27 mouse cellular contexts compared by ENCODE assay signal in the genomic region with DNA sequence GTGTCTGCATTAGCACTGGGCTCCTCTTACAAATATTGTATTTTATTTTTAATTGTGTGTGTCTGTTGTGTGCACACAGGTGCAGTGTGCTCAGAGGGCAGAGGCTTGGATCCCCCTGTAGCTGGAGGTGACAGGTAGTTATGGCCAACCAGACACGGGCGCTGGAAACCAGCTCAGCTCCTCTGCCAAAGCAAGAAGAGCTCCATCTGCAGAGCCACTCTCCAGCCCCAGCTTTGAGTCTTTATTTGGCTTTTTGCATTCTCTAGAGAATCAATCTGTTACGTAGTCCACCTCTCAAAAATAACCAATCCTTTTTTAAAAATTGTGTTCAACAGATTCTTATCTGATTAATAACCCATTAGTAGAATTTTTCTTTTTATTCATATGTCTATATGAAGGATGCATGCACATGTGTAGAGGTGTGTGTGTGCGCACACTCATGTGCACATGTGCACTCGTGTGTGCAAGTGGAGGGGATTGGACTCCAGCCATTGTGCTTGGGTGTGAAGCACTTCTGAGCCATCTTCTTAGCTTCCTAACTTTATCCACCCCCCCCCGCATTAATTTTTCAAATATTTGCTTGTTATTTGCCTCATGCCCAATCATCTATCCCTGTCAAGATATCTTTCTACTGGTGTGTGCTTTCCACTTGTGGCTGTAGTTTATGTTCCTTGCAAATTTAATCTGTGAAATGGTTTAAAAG. TPM values are rescaled to one million over a fixed set of nuclear protein-coding genes. Genes with fewer than 3 reads are reported as not detected.
DNase-seq lines count a peak whose midpoint lies in the region; ATAC-seq and TF ChIP-seq lines count a peak whose summit lies in the region.
"Had no signal": no experiment of that assay in that cellular context is flagged by ENCODE, and none has a peak within 500 bp of the region (broad histone marks: within the 10 kb centered on the region; RNA-seq: fewer than 3 reads in every experiment).

No protein-coding gene starts in this region.

- no peak for ATAC-seq in liver, postnatal 0 days
- ATAC-seq in liver, embryonic 11.5 days (replicated peaks; ENCODE audit: low FRiP score): no peak
- ATAC-seq in kidney, embryonic 14.5 days (ENCODE audit: low FRiP score, low TSS enrichment): no peak
- ATAC-seq: forebrain, embryonic 15.5 days; hindbrain, postnatal 0 days had no signal

- WGBS in liver, postnatal 0 days (ENCODE audit: insufficient replicate concordance): 78% methylated on average over 6 of the region's 6 CpGs
- WGBS in liver, embryonic 11.5 days: 86% methylated on average over 6 of the region's 6 CpGs
- 87% methylated on average over 6 of the region's 6 CpGs for WGBS in kidney, embryonic 14.5 days

- H3K9ac ChIP-seq in liver, postnatal 0 days (replicated peaks): peak overlapping the region; percentile 58
- no peak overlapping the region for H3K9ac ChIP-seq in liver, embryonic 11.5 days (ENCODE audit: low read depth, low read length)
- no peak overlapping the region for H3K9ac ChIP-seq in kidney, embryonic 14.5 days (ENCODE audit: low read depth, low read length)
- H3K9ac ChIP-seq: embryonic facial prominence, embryonic 12.5 days; forebrain, embryonic 15.5 days; hindbrain, embryonic 13.5 days had no signal

- peak overlapping the region; percentile 95 for H3K27ac ChIP-seq in liver, postnatal 0 days (ENCODE audit: low read depth)
- no peak overlapping the region for H3K27ac ChIP-seq in liver, embryonic 11.5 days (ENCODE audit: low read depth, low read length)
- no peak overlapping the region for H3K27ac ChIP-seq in kidney, embryonic 14.5 days (ENCODE audit: low read depth, low read length)
- H3K27ac ChIP-seq: embryonic facial prominence, embryonic 12.5 days; forebrain, embryonic 15.5 days; hindbrain, embryonic 13.5 days; hindbrain, postnatal 0 days had no signal

- no peak for TF ChIP-seq EP300 in liver, postnatal 0 days (IDR thresholded peaks at IDR 0.05; ENCODE audit: low read depth)

- peaks cover 1% of the 10 kb centered on the region for H3K4me1 ChIP-seq in liver, postnatal 0 days (ENCODE audit: insufficient read depth)
- H3K4me1 ChIP-seq in liver, embryonic 11.5 days (replicated peaks; ENCODE audit: control insufficient read depth, insufficient read depth, low read length): peaks cover 7% of the 10 kb centered on the region; the same call in 1 of the 2 replicates
- no peaks in the 10 kb centered on the region for H3K4me1 ChIP-seq in kidney, embryonic 14.5 days (ENCODE audit: control insufficient read depth, insufficient read depth, low read length)
- H3K4me1 ChIP-seq: embryonic facial prominence, embryonic 12.5 days; forebrain, embryonic 15.5 days; hindbrain, embryonic 13.5 days had no signal

- H3K4me3 ChIP-seq in liver, postnatal 0 days (ENCODE audit: low read depth, low read length): peak overlapping the region; percentile 33
- H3K4me3 ChIP-seq in liver, embryonic 11.5 days (ENCODE audit: low read depth, low read length): no peak overlapping the region
- no peak overlapping the region for H3K4me3 ChIP-seq in kidney, embryonic 14.5 days (ENCODE audit: low read length)
- H3K4me3 ChIP-seq: embryonic facial prominence, embryonic 12.5 days; forebrain, embryonic 15.5 days; hindbrain, embryonic 13.5 days had no signal

- intact Hi-C loops in heart, postnatal 25 days (cut with DNase I): no loop called here

- peak overlapping the region; percentile 67 for H3K4me2 ChIP-seq in liver, postnatal 0 days (ENCODE audit: low read depth, low read length)
- H3K4me2 ChIP-seq in liver, embryonic 11.5 days: no peak overlapping the region
- no peak overlapping the region for H3K4me2 ChIP-seq in kidney, embryonic 14.5 days (replicated peaks; ENCODE audit: low read depth, low read length)
- H3K4me2 ChIP-seq: embryonic facial prominence, embryonic 12.5 days; forebrain, embryonic 15.5 days; hindbrain, embryonic 13.5 days had no signal

- peak; percentile 76 for DNase-seq in heart, adult 11 months
- DNase-seq in heart, postnatal 25 days (ENCODE audit: low spot score): no peak
- DNase-seq in layer of hippocampus, adult 9-11 months: peak; percentile 34
- no peak for DNase-seq in layer of hippocampus, postnatal 14 days (ENCODE audit: low spot score in 2 of 2)
- no peak for DNase-seq in liver, postnatal 0 days
- no peak for DNase-seq in liver, embryonic 11.5 days (ENCODE audit: low spot score)
- DNase-seq: adrenal gland, adult 8-10 months; adrenal gland, postnatal 36 days; cerebellum, adult 11 months; cerebellum, adult 9-11 months; gastrocnemius, postnatal 14 days had no signal

- no peak for TF ChIP-seq CTCF in liver, postnatal 0 days (IDR thresholded peaks at IDR 0.05; ENCODE audit: low read depth)

- H3K9me3 ChIP-seq in liver, postnatal 0 days (ENCODE audit: low read length): no peaks in the 10 kb centered on the region
- H3K9me3 ChIP-seq in liver, embryonic 11.5 days (ENCODE audit: control insufficient read depth, low read length): no peaks in the 10 kb centered on the region
- H3K9me3 ChIP-seq in kidney, embryonic 14.5 days (ENCODE audit: control insufficient read depth, low read length): no peaks in the 10 kb centered on the region
- H3K9me3 ChIP-seq: embryonic facial prominence, embryonic 12.5 days; forebrain, embryonic 15.5 days; hindbrain, embryonic 13.5 days had no signal

- H3K27me3 ChIP-seq in liver, postnatal 0 days (ENCODE audit: insufficient read depth, low read length): no peaks in the 10 kb centered on the region
- H3K27me3 ChIP-seq in liver, embryonic 11.5 days (replicated peaks; ENCODE audit: control insufficient read depth, insufficient read depth, low read length): no peaks in the 10 kb centered on the region
- no peaks in the 10 kb centered on the region for H3K27me3 ChIP-seq in kidney, embryonic 14.5 days (ENCODE audit: control insufficient read depth, insufficient read depth, low read length)
- H3K27me3 ChIP-seq: embryonic facial prominence, embryonic 12.5 days; forebrain, embryonic 15.5 days; hindbrain, embryonic 13.5 days had no signal

- H3K36me3 ChIP-seq in liver, postnatal 0 days (replicated peaks; ENCODE audit: insufficient read depth, low read length): no peaks in the 10 kb centered on the region
- H3K36me3 ChIP-seq in liver, embryonic 11.5 days (ENCODE audit: control insufficient read depth, insufficient read depth, low read length): no peaks in the 10 kb centered on the region
- H3K36me3 ChIP-seq in kidney, embryonic 14.5 days (ENCODE audit: control insufficient read depth, insufficient read depth, low read length): no peaks in the 10 kb centered on the region
- H3K36me3 ChIP-seq: embryonic facial prominence, embryonic 12.5 days; forebrain, embryonic 15.5 days; hindbrain, embryonic 13.5 days had no signal

RNA-seq across cellular contexts. Expression of gene Dnase2b, which starts 16.0 kb away (rescaled TPM):
- total RNA-seq in heart, postnatal 25 days (2021): not detected
- total RNA-seq in layer of hippocampus, postnatal 14 days (2021): not detected
- 3.9 and 4.0 TPM in 2 replicates for polyA plus RNA-seq in liver, postnatal 0 days (2015; fragmentation: Nextera tagmentation; extraction: Ambion mirVana)
- polyA plus RNA-seq in liver, embryonic 11.5 days (2014; fragmentation: Nextera tagmentation; extraction: Ambion mirVana): 0.09 and 0.11 TPM in 2 replicates
- not detected in 2 replicates for polyA plus RNA-seq in kidney, embryonic 14.5 days (2014; fragmentation: Nextera tagmentation; extraction: Ambion mirVana)
- total RNA-seq: adrenal gland, adult 8-10 months; adrenal gland, postnatal 36 days; ES-E14; gastrocnemius, adult 18-20 months; gastrocnemius, postnatal 14 days; heart, adult 8-10 months; heart, postnatal 10 days; hematopoietic stem cell, adult 5-6 weeks; hindbrain, postnatal 0 days had no signal
- polyA plus RNA-seq: brain, embryonic 14.5 days; embryonic facial prominence, embryonic 12.5 days; forebrain, embryonic 11.5 days; forebrain, embryonic 15.5 days; frontal cortex, adult 2 months; heart, embryonic 14.5 days; hindbrain, embryonic 13.5 days; hindbrain, postnatal 0 days; intestine, embryonic 14.5 days had no signal

RNA-seq across cellular contexts. Expression of gene Uox, which starts 29.1 kb away (rescaled TPM):
- not detected for total RNA-seq in heart, postnatal 25 days (2021)
- not detected for total RNA-seq in layer of hippocampus, postnatal 14 days (2021)
- 213 and 245 TPM in 2 replicates for polyA plus RNA-seq in liver, postnatal 0 days (2015; fragmentation: Nextera tagmentation; extraction: Ambion mirVana)
- 0.34 and 0.55 TPM in 2 replicates for polyA plus RNA-seq in liver, embryonic 11.5 days (2014; fragmentation: Nextera tagmentation; extraction: Ambion mirVana)
- polyA plus RNA-seq in kidney, embryonic 14.5 days (2014; fragmentation: Nextera tagmentation; extraction: Ambion mirVana): not detected in 2 replicates
- total RNA-seq: common myeloid progenitor, adult 5-6 weeks; ES-E14; gastrocnemius, postnatal 14 days; heart, adult 8-10 months; heart, postnatal 10 days; hematopoietic stem cell, adult 5-6 weeks had no signal
- polyA plus RNA-seq: brain, embryonic 14.5 days; embryonic facial prominence, embryonic 12.5 days; forebrain, embryonic 11.5 days; forebrain, embryonic 15.5 days; heart, embryonic 14.5 days; hindbrain, embryonic 13.5 days; intestine, embryonic 14.5 days had no signal

RNA-seq across cellular contexts. Expression of gene 4930503B20Rik, which starts 51.8 kb away (rescaled TPM):
- total RNA-seq in heart, postnatal 25 days (2021): not detected
- total RNA-seq in layer of hippocampus, postnatal 14 days (2021): not detected
- polyA plus RNA-seq in liver, postnatal 0 days (2015; fragmentation: Nextera tagmentation; extraction: Ambion mirVana): not detected in 2 replicates
- not detected in 2 replicates for polyA plus RNA-seq in liver, embryonic 11.5 days (2014; fragmentation: Nextera tagmentation; extraction: Ambion mirVana)
- polyA plus RNA-seq in kidney, embryonic 14.5 days (2014; fragmentation: Nextera tagmentation; extraction: Ambion mirVana): not detected in 2 replicates
- total RNA-seq: adrenal gland, adult 8-10 months; adrenal gland, postnatal 36 days; ES-E14; gastrocnemius, adult 18-20 months; gastrocnemius, postnatal 14 days; heart, postnatal 10 days; hematopoietic stem cell, adult 5-6 weeks; hindbrain, postnatal 0 days had no signal
- polyA plus RNA-seq: embryonic facial prominence, embryonic 12.5 days; forebrain, embryonic 11.5 days; forebrain, embryonic 15.5 days; frontal cortex, adult 2 months; heart, embryonic 14.5 days; hindbrain, embryonic 13.5 days; hindbrain, postnatal 0 days; intestine, embryonic 14.5 days had no signal

Comparison
In these comparisons a context has a peak if more than half of its experiments do, and no peak if none do; other contexts are left out.
1. DNase-seq: peak in heart, adult 11 months (single experiment) and layer of hippocampus, adult 9-11 months (single experiment); none in heart, postnatal 25 days (single experiment), layer of hippocampus, postnatal 14 days (0 of 2), liver, postnatal 0 days (single experiment) and liver, embryonic 11.5 days (single experiment).
2. RNA of gene Uox, which starts 29.1 kb away (polyA plus RNA-seq): 213 to 245 TPM in liver, postnatal 0 days; 0.34 to 0.55 TPM in liver, embryonic 11.5 days and not detected in kidney, embryonic 14.5 days; every median in the first group is over 100 times any median in the second.